Mouse (Mus musculus): ENCODE measurements around the gene Vps29.

DNA sequence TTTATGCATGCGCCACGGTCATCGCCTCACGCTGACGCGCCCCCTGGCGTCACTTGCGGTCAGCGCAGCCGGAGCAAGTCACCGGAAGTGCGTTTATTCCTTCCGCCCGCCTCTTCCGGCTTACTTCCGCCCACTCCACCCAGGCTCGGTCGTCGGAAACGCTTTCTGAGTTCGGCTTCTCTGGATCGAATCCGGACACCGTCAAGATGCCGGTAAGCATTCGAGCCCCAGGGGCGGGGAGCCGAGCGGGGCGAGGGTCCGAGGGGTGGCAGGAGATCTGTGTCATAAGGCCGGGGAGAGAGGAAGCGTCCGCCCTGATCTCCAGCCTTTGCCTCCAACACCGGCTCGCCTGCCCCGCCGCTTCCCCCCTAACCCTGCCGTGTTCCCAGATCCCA lies 37.6 kb downstream of the Vps29 start, which contains the start of gene Arpc3:
- TF ChIP-seq POLR2A (IDR thresholded peaks at IDR 0.05; ENCODE audit: control insufficient read depth, low read depth, low read length) (peak; percentile 60), CTCF (IDR thresholded peaks at IDR 0.05; ENCODE audit: control insufficient read depth, insufficient read depth, insufficient replicate concordance, low read depth, low read length) (peak; percentile 97)

All from testis, adult 2 months (tissue).